Mouse (Mus musculus) left cerebral cortex, adult 11 months (tissue): Measurements from ENCODE around the gene Reps1.

Experiments
- DNase-seq: peaks from one replicate; pipeline ENCODE4 v3.0.0; 2022; ENCODE audit warnings: low spot score

The Reps1 gene

GRCm38 (mm10) chr10:18139615-18140014 is 84.0 kb downstream of the Reps1 start:
- DNase-seq: no peak

- no peak for DNase-seq
Measured at GRCm38 (mm10) chr10:18141389-18141788, 85.7 kb downstream of the Reps1 start.

GRCm38 (mm10) chr10:18142231-18142630 is 86.6 kb downstream of the Reps1 start:
- DNase-seq: no peak

- DNase-seq: no peak
Measured at GRCm38 (mm10) chr10:18147224-18147623, 91.6 kb downstream of the Reps1 start.

DNA sequence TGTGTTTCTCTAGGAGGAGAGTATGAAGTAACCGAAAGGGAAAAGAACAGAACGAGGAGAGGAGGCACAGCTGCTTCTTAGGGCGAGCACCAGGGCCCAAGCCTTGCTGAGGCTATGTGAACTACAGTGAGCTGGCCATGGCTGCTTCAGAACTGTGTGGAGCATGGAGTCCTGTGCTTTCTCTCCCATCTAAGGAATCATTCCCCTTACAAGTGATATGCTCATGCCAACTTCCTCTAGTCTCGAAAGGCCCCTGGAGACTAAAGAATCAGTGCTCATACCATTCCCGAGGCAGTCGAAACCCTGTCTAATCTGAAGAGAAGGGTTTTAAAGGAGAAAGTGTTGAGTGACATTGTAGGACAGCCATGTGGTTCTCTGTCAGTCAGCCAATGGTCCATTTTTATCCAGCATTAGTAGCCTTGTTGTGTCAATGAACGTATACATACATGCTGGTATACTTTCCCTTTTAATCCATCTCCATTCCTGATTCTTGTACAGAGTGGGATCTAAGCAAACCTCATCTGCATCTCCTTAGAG is 106.8 kb downstream of the Reps1 start:
- DNase-seq: no peak
